Mouse (Mus musculus) v-Abl transformed pro-B cells (cell line): ENCODE results near the gene Reg4.

Source experiments
- in situ Hi-C, 2 experiments: fragments of 400-800 bp; cut with MboI; formaldehyde crosslinking; loops; one replicate each; pipeline ENCODE4 v1.15.1; 2025; ENCODE audit not compliant: unreplicated experiment in 2 of 2

The Reg4 gene

DNA sequence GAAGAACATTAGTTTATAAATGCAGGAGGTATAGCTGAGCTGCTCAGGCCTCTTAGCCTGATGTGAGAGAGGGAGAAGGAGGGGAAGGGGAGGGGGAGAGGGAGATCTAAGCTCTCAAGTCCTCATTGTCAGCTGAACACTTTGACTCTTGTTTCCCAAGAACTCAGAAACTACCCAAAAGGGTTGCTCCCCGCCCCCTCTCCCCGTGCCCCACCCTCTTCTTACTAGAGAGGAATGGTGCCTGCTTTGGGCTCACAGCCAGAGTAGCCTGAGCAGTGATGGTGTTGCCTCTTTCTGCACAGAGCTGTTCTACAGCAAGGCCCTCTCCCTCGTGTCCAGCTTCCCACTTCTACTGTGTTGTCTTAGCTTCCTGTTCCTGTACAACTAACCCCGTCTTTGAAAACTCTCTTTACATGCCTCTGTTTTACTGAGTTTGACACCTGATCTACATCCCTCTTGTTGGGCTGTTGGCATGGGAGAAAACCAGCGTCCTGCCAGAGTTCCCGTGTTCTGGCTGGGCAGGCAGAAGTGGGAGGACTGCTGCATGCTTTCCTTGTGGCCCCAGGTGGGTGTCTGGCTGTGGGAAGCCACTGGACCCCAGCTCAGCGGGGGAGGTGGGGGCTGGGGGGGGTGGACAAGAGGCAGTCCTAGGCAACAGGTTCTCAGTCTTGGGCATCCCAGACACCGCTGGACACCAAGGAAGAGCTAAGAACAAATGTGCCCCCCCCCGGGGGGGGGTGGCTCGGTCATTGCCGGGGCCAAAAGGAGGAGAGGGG lies 51.9 kb downstream of the Reg4 start:
- in situ Hi-C loops = no loop called here

- in situ Hi-C loops = no loop called here
These were observed 57.7 kb downstream of the Reg4 start for GRCm38 (mm10) chr3:98279682-98280081.

DNA sequence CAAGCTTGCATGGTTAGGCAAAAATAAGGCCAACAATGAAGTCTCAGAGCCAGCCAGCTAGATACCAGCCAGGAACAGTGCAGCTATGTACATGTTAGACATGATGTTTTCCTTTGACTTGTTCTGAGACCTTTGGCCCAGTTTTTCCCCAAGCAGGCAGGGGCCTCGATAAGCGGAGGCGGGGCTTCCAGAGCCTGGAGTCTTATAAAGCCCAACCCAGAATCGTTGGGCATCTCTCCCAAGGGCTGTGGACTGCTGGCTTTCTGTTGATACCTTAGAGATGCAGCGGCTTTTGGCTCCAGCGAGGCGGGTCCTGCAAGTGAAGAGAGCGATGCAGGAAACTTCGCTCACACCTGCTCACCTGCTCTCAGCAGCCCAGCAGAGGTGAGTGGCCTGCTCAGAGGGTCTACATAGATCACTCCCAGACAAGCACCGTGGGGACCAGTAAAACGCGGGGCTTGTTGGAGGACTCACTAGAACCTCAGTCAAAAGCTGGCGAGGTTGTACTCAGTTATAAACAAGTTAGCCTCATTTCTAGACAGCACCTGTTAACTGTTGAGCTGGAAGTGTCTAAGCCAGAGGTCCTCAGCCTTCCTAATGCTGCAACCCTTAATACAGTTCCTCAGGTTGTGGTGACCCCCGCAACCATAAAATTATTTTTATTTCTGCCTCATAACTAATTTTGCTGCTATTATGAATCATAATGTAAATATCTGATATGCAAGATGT lies 58.4 kb downstream of the Reg4 start, which contains the start of gene Hmgcs2:
TSS of gene Hmgcs2 (plus strand) at position 232 of the 729 bp plus-strand sequence.
- in situ Hi-C loops = no loop called here

DNA sequence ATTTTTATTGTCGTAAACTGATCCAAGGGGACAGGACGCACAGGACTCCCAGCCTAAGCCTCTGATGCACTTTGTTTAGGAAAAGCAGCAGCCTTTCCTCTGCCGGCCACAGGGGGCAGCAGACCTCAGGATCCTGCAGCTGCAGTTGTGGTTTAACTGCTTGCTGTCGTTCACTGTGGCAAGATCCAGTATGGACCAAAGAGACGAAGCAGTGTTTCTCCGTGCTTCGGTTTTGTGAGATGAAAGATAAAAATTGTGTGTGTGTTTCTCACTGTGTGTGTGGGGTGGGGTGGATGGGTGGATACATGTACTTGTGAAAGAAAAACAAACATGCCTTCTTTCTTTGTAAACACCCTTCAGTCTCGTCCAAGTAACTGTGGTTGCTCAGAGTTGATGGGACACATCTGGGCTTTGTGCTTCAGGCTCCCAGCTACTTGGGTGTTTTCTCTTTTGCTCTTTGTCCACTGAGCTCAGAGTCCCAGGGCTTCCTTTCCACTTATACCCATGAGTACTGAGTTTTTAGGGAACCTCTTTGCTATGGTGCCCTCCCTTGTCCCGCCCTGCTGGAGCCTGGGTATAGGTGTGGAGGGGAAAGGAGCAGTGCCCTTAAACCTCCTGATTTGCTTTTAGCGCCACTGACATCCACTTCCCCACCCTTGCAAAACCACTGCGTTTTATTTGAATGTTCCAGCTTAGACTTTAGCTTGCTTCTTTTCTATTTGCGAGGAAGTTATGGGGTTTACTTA lies 59.1 kb downstream of the Reg4 start:
- in situ Hi-C loops = no loop called here

DNA sequence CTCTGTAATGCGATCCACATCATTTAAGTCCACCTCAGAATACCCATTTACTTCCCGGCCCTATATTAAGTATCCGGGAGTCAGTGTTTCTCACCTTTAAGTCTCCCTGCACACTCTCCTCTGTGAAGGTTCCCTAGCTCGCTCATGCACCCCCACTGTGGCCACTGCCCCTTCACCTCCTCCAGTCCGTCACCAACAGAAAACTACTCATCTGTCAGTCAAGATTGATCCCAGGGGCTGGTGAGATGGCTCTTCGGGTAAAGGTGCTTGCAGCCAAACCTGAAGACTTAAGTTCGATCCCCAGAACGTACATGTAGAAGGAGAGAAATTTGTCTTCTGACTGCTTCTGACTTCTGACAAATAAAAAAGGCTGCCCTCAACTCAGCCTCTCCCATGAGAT lies 60.5 kb downstream of the Reg4 start:
- in situ Hi-C loops = no loop called here

DNA sequence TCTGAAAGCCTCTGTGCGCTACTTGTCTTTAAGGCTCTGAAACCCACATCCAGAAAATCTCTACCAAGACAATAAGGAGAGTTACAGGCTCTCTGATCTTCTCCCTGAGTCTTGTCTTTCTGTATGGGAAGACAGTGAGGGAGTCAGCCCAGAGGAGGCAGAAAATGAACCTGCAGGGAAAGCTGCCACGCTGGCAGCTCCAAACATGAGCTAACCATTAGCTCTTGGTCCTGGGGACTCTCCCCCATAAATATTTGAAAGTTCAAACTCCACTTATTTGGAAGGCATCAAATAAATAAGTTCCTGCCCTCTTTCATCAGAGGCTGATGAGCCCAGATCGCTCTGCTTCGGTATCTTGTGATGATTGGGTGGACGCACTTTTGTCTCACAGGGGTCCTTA lies 61.2 kb downstream of the Reg4 start:
- in situ Hi-C loops = no loop called here
